Mouse (Mus musculus): ENCODE results near the gene Oxsr1.

DNA sequence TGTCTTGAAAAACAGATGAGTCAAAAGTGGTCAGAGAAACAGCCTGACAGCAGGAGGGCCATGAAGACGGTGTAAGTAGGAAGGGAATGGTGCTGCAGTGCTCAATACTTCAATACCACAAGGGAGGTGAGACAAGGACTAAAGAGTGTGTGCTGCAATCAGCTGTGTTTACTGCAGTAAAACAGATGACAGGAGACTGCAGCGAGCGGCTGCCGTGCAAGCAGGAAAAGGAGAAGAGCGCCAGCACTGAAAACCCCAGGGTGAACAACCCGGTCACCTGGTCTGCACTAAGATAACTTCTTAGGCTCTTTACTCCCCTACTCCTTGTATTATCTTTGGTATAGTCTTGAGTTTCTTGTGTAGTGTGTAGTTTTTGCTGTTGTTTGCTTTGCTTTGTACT lies 54.1 kb downstream of the Oxsr1 start:
- no peak for TF ChIP-seq GATA1 (IDR thresholded peaks at IDR 0.05; ENCODE audit: low read length)
- TF ChIP-seq TAL1 (IDR thresholded peaks at IDR 0.05; ENCODE audit: low read length): no peak
